Mouse (Mus musculus) liver, adult 2 months (tissue): ENCODE measurements at regions not wholly inside any gene's neighbourhood (a gene's known extent, or its start where the extent isn't known, plus 50 kb on each side); places are given as distances from the start of the nearest gene placed in this dataset.

Source experiments
- DNase-seq: peaks from one replicate; pipeline ENCODE4 v3.0.0-alpha.2; 2011; ENCODE audit warnings: low read depth, low spot score; ENCODE audit errors: extremely low read depth
- H3K27ac ChIP-seq: fragments of 200-500 bp; replicated peaks from 2 replicates; pipeline ENCODE4 v1.5.1; 2012; ENCODE audit warnings: low read depth, mild to moderate bottlenecking, control low read depth, inconsistent platforms, low read length; ENCODE audit not compliant: insufficient read depth
- H3K27me3 ChIP-seq: fragments of 200-500 bp; 2 replicates; pipeline ENCODE4 v1.6.1; 2012; ENCODE audit warnings: mild to moderate bottlenecking, moderate library complexity, low read length, inconsistent platforms; ENCODE audit not compliant: control insufficient read depth, insufficient read depth
- H3K36me3 ChIP-seq: fragments of 200-500 bp; 2 replicates; pipeline ENCODE4 v1.6.1; 2012; ENCODE audit warnings: low read length, inconsistent platforms; ENCODE audit not compliant: control insufficient read depth, insufficient read depth
- H3K4me1 ChIP-seq: fragments of 200-500 bp; 2 replicates; pipeline ENCODE4 v1.6.1; 2011; ENCODE audit warnings: low read length; ENCODE audit not compliant: control insufficient read depth, insufficient read depth
- H3K4me3 ChIP-seq: fragments of 200-500 bp; 2 replicates; pipeline ENCODE4 v1.5.1; 2011; ENCODE audit warnings: low read depth, mild to moderate bottlenecking, control low read depth, low read length, moderate library complexity; ENCODE audit not compliant: insufficient read depth
- H3K79me2 ChIP-seq: fragments of 200-500 bp; 2 replicates; pipeline ENCODE4 v1.6.1; 2012; ENCODE audit warnings: inconsistent platforms, mild to moderate bottlenecking, low read length, moderate library complexity; ENCODE audit not compliant: control insufficient read depth, insufficient read depth
- H3K9ac ChIP-seq: fragments of 200-500 bp; 2 replicates; pipeline ENCODE4 v1.6.1; 2012; ENCODE audit warnings: low read depth, mild to moderate bottlenecking, control low read depth, inconsistent platforms, low read length
- CTCF ChIP-seq: fragments of 200-500 bp; IDR thresholded peaks from 2 replicates; pipeline ENCODE4 v1.5.1; 2011; ENCODE audit warnings: low read depth, low read length, control low read depth
- POLR2A ChIP-seq: fragments of 200-500 bp; IDR thresholded peaks from 2 replicates; pipeline ENCODE4 v1.6.1; 2011; ENCODE audit warnings: low read length, control low read depth; ENCODE audit not compliant: insufficient read depth; ENCODE audit errors: extremely low read depth
- WGBS: fragments of 180-500 bp; shearing (Covaris S2); methylation state at CpG from one replicate; pipeline ENCODE4 v1.1.7; 2018; 5-methylcytosine and 5-hydroxymethylcytosine counted together

DNA sequence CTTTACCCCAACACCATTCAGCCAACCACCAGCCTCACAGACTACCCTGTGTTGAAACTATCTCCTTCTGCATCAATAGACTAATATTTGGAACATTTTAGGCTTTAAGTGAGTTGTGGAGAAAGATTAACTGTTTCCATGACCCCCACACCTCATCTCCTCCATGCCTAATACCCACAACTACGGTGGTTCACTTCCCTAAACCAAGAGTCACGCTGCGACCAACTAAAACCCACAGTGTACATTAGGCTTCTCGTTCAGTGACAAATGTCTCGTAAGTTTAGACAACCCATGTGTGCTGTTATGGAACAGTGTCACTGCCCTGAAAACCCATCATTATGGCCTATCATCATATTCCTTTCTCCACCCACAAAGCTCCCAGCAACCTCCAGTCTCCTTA is 381.3 kb upstream of the Runx1 start:
- 0 out of 2 replicates have a peak, but pooled peaks cover 3% of the 10 kb centered on the region for H3K27me3 ChIP-seq
- TF ChIP-seq POLR2A (no peak), CTCF (no peak)
- no peak for DNase-seq
- 93% methylated on average over 5 of the region's 5 CpGs for WGBS
- H3K4me3 ChIP-seq: no peak overlapping the region
- H3K79me2 ChIP-seq: no peaks in the 10 kb centered on the region
- no peak overlapping the region for H3K9ac ChIP-seq
- no peak overlapping the region for H3K27ac ChIP-seq
- H3K36me3 ChIP-seq: no peaks in the 10 kb centered on the region
- no peaks in the 10 kb centered on the region for H3K4me1 ChIP-seq

- H3K79me2 ChIP-seq: no peaks in the 10 kb centered on the region
- TF ChIP-seq CTCF: no peak
- TF ChIP-seq POLR2A: no peak
- H3K4me3 ChIP-seq: no peak overlapping the region
- no peak overlapping the region for H3K27ac ChIP-seq
- no peaks in the 10 kb centered on the region for H3K4me1 ChIP-seq
- 83% methylated on average over 4 of the region's 4 CpGs for WGBS
- 0 out of 2 replicates have a peak, but pooled peaks cover 3% of the 10 kb centered on the region for H3K27me3 ChIP-seq
- no peak for DNase-seq
- H3K9ac ChIP-seq: no peak overlapping the region
- H3K36me3 ChIP-seq: no peaks in the 10 kb centered on the region
These were observed 380.4 kb upstream of the Runx1 start for GRCm38 (mm10) chr16:93206325-93206724.

DNA sequence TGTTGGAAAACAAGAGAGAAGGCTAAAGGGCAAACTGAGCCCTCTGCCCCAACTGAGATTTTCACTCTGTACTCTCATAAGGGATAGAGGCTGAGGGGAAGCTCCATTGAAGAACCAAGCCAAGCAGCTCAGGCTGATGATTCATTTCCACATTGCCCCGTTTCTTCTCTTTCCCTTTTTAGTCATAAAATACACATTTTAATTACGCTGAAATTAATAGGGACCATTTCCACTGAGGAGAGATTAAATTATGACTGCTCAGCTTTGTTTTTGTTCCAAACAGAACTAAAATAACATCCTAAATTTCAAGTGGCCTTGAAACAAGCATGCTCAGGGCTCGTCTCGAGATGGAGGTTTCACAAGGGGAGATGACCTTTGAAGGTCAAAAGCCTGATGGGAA is 378.7 kb upstream of the Runx1 start:
- WGBS: 69% methylated on average over 4 of the region's 4 CpGs
- no peak overlapping the region for H3K9ac ChIP-seq
- no peaks in the 10 kb centered on the region for H3K79me2 ChIP-seq
- H3K27me3 ChIP-seq: 0 out of 2 replicates have a peak, but pooled peaks cover 3% of the 10 kb centered on the region
- H3K27ac ChIP-seq: no peak overlapping the region
- TF ChIP-seq CTCF (no peak), POLR2A (no peak)
- no peak for DNase-seq
- no peak overlapping the region for H3K4me3 ChIP-seq
- no peaks in the 10 kb centered on the region for H3K36me3 ChIP-seq
- H3K4me1 ChIP-seq: no peaks in the 10 kb centered on the region

- H3K36me3 ChIP-seq: no peaks in the 10 kb centered on the region
- no peak overlapping the region for H3K9ac ChIP-seq
- no peak for DNase-seq
- H3K4me1 ChIP-seq: no peaks in the 10 kb centered on the region
- no peak overlapping the region for H3K4me3 ChIP-seq
- no peak for TF ChIP-seq CTCF
- H3K27me3 ChIP-seq: no peaks in the 10 kb centered on the region
- no peaks in the 10 kb centered on the region for H3K79me2 ChIP-seq
- H3K27ac ChIP-seq: no peak overlapping the region
These were observed 376.6 kb upstream of the Runx1 start for GRCm38 (mm10) chr16:93202591-93202990.

DNA sequence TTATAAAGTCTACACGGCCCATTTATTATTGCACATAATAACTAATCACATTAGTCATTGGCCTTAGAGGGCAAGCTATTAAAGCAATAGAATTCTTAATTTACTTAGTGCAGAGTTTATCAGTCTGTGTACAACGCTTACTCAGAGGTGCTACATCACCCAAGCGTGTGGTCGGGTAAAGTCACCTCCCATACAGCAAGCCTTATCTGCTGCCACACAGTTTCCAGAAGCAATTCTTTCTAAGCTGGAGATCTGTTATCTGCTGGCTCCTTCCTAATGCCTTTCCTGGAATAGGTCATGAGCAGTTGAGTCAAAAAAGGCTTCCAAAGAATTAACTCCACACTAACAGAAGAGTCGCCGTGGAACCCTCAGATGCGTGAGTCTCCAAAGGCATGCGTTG is 371.4 kb upstream of the Runx1 start:
- no peak overlapping the region for H3K27ac ChIP-seq
- no peak for DNase-seq
- TF ChIP-seq POLR2A (no peak), CTCF (no peak)
- no peak overlapping the region for H3K9ac ChIP-seq
- no peaks in the 10 kb centered on the region for H3K36me3 ChIP-seq
- H3K4me1 ChIP-seq: no peaks in the 10 kb centered on the region
- no peaks in the 10 kb centered on the region for H3K27me3 ChIP-seq
- no peaks in the 10 kb centered on the region for H3K79me2 ChIP-seq
- WGBS: 83% methylated on average over 8 of the region's 8 CpGs
- H3K4me3 ChIP-seq: no peak overlapping the region

DNA sequence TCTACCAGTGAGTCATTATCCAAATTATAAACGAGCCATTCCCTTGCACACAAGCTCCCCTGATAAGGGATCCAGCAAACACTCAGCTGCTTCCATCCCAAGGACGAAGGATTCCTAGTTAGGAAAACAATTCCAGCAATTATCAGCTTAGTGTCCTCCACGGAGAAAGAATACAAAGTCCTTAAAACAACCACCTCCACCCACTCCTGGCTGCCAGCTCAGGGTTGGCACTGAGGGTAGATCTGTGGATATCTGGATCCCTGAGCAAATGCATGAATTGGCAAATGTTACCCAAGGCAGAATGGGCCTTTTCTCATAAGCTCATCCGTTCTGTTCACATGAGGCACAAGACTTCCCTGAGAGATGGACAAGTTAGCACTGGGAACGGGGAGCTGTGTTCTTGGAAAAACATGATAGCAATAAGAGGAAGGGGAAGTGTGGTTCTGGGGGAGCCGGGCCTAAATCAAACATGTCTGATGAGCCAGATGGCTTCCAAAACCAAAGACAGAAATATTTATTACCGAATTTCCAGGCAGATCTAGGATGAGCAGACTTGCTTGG is 368.1 kb upstream of the Runx1 start:
- H3K27ac ChIP-seq: no peak overlapping the region
- 52% methylated on average over 7 of the region's 7 CpGs for WGBS
- no peaks in the 10 kb centered on the region for H3K79me2 ChIP-seq
- no peak for DNase-seq
- H3K27me3 ChIP-seq: no peaks in the 10 kb centered on the region
- no peak overlapping the region for H3K9ac ChIP-seq
- H3K36me3 ChIP-seq: no peaks in the 10 kb centered on the region
- H3K4me1 ChIP-seq: no peaks in the 10 kb centered on the region
- H3K4me3 ChIP-seq: no peak overlapping the region
- TF ChIP-seq POLR2A: no peak
- no peak for TF ChIP-seq CTCF
